Mouse (Mus musculus) heart, embryonic 13.5 days (tissue): Measurements from ENCODE around the gene Zfyve21. TPM values are rescaled to one million over a fixed set of nuclear protein-coding genes. Genes with fewer than 3 reads are reported as not detected.
A peak's percentile ranks its signal among the peaks of the same experiment; 100 is the strongest.

Experiments
- ATAC-seq: fragments of 200-750 bp; cut with Nextera tagmentation; 2 replicates; pipeline ENCODE4 v1.8.0; 2017; ENCODE audit warnings: moderate TSS enrichment; ENCODE audit not compliant: insufficient number of reproducible peaks, low FRiP score, low TSS enrichment; ENCODE audit errors: extremely low read depth
- H3K27ac ChIP-seq: fragments of 300-500 bp; sonication (generic); replicated peaks from 2 replicates; pipeline ENCODE4 v1.5.1; 2015; ENCODE audit warnings: moderate library complexity, mild to moderate bottlenecking, inconsistent platforms
- H3K27me3 ChIP-seq: fragments of 300-500 bp; sonication (generic); replicated peaks from 2 replicates; pipeline ENCODE4 v1.6.1; 2015; ENCODE audit warnings: mild to moderate bottlenecking, inconsistent platforms
- H3K36me3 ChIP-seq: fragments of 300-500 bp; sonication (generic); 2 replicates; pipeline ENCODE4 v1.6.1; 2015; ENCODE audit warnings: mild to moderate bottlenecking, inconsistent platforms
- H3K4me1 ChIP-seq: fragments of 300-500 bp; sonication (generic); 2 replicates; pipeline ENCODE4 v1.6.1; 2015; ENCODE audit warnings: inconsistent platforms
- H3K4me2 ChIP-seq: fragments of 300-500 bp; sonication (generic); 2 replicates; pipeline ENCODE4 v1.6.1; 2015; ENCODE audit warnings: inconsistent platforms, mild to moderate bottlenecking, moderate library complexity
- H3K4me3 ChIP-seq: fragments of 300-500 bp; sonication (generic); 2 replicates; pipeline ENCODE4 v1.5.1; 2015; ENCODE audit warnings: moderate library complexity, mild to moderate bottlenecking, inconsistent platforms
- H3K9ac ChIP-seq: fragments of 300-500 bp; sonication (generic); 2 replicates; pipeline ENCODE4 v1.6.1; 2015; ENCODE audit warnings: inconsistent platforms, mild to moderate bottlenecking, moderate library complexity
- H3K9me3 ChIP-seq: fragments of 300-500 bp; sonication (generic); 2 replicates; pipeline ENCODE4 v1.6.1; 2016; ENCODE audit warnings: inconsistent platforms
- WGBS: fragments of 180-500 bp; shearing (Covaris S2); methylation state at CpG from one replicate; pipeline ENCODE4 v1.1.7; 2015; ENCODE audit warnings: mixed read lengths; 5-methylcytosine and 5-hydroxymethylcytosine counted together
- polyA plus RNA-seq: library from polyadenylated mRNA; unstranded; fragments of >200 nt; fragmentation: Nextera tagmentation; extraction: Ambion mirVana; gene quantifications from 2 replicates; pipeline ENCODE4 v1.2.1, GENCODE M21; 2015

Zfyve21 gene
- polyA plus RNA-seq, 1 experiment from 2014 or later: 74.6 TPM

DNA sequence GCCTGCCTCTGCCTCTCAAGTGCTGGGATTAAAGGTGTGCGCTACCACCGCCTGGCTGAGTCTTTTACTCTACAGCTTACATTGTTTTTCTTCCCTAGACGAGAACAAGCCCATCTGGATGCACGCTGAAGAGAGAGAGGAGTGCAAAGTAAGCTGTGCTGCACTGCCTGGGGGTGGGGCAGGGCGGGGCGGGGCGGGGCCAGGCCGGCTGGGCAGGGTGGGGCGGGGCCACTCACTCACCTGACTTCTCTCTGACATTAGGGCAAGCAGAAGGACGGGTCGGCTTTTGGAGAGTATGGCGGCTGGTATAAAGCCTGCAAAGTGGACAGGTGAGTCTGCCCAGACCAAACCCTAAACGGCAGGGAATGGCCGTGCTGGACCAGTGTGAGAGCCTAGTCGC, 28.8 kb upstream of the Zfyve21 start:
- ATAC-seq: no peak
- 67% methylated on average over 15 of the region's 15 CpGs for WGBS
- H3K27me3 ChIP-seq: no peaks in the 10 kb centered on the region

GRCm38 (mm10) chr12:111787015-111787414, 27.0 kb upstream of the Zfyve21 start:
- H3K36me3 ChIP-seq: peaks cover 100% of the 10 kb centered on the region
- no peak overlapping the region for H3K4me3 ChIP-seq
- H3K27me3 ChIP-seq: no peaks in the 10 kb centered on the region
- no peak overlapping the region for H3K9ac ChIP-seq
- 40% methylated on average over 6 of the region's 6 CpGs for WGBS
- no peak overlapping the region for H3K27ac ChIP-seq
- peaks cover 6% of the 10 kb centered on the region; the same call in 1 of the 2 replicates for H3K4me1 ChIP-seq
- no peaks in the 10 kb centered on the region for H3K9me3 ChIP-seq
- no peak for ATAC-seq
- no peak overlapping the region for H3K4me2 ChIP-seq

More for the DNA sequence above, 28.8 kb upstream of the Zfyve21 start:
- Histone ChIP-seq H3K9ac (no peak overlapping the region), H3K4me2 (no peak overlapping the region), H3K4me1 (peaks cover 6% of the 10 kb centered on the region; the same call in 1 of the 2 replicates), H3K36me3 (peaks cover 100% of the 10 kb centered on the region), H3K4me3 (no peak overlapping the region), H3K9me3 (no peaks in the 10 kb centered on the region), H3K27ac (no peak overlapping the region)

DNA sequence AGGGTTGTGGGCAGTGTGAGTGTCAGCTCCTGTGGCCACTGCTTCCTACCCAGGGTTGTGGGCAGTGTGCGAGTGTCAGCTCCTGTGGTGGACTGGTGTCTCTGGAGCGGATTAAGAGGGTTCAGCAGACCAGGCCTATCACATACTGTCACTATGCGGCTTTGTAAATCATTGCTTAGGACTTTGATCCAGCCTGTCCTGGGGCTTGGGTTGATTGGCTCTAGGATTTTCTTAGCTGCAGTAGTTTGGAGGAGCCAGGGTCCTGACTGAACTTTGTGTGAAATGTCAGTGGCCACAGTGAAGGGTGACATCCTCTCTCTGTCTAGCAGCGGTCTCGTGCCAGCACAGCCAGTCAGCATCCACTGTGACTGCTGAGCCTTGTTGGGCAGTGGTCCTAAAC, 23.9 kb upstream of the Zfyve21 start:
- H3K27ac ChIP-seq: no peak overlapping the region
- no peaks in the 10 kb centered on the region for H3K27me3 ChIP-seq
- ATAC-seq: no peak
- H3K4me1 ChIP-seq: peaks cover 12% of the 10 kb centered on the region; the same call in 1 of the 2 replicates
- no peak overlapping the region for H3K4me3 ChIP-seq
- 93% methylated on average over 5 of the region's 5 CpGs for WGBS
- no peak overlapping the region for H3K9ac ChIP-seq
- no peaks in the 10 kb centered on the region for H3K9me3 ChIP-seq
- H3K4me2 ChIP-seq: no peak overlapping the region
- H3K36me3 ChIP-seq: peaks cover 100% of the 10 kb centered on the region

DNA sequence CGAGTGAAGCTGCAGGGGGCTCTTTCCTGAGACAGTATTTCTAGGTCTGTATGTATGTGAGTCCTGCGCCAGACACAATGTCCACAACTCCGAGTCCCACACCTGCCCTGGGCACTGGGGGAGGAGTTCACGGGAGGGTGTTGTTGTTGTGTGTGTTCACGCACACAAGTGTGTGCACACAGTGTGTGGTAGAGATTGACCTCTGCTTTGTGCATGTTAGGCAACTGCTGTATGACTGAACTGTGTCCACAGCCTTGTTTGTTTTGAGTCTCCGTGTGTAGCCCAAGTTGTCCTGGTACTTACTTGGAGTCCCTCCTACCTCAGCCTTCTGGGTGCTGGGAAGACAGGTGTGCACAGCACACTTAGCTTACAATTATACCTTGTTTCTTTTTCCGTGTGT, 23.3 kb upstream of the Zfyve21 start:
- Histone ChIP-seq H3K9ac (no peak overlapping the region), H3K9me3 (no peaks in the 10 kb centered on the region), H3K27me3 (no peaks in the 10 kb centered on the region), H3K27ac (no peak overlapping the region), H3K4me1 (peaks cover 12% of the 10 kb centered on the region; the same call in 1 of the 2 replicates), H3K4me2 (no peak overlapping the region), H3K36me3 (peaks cover 100% of the 10 kb centered on the region), H3K4me3 (no peak overlapping the region)
- 87% methylated on average over 7 of the region's 7 CpGs for WGBS
- no peak for ATAC-seq

DNA sequence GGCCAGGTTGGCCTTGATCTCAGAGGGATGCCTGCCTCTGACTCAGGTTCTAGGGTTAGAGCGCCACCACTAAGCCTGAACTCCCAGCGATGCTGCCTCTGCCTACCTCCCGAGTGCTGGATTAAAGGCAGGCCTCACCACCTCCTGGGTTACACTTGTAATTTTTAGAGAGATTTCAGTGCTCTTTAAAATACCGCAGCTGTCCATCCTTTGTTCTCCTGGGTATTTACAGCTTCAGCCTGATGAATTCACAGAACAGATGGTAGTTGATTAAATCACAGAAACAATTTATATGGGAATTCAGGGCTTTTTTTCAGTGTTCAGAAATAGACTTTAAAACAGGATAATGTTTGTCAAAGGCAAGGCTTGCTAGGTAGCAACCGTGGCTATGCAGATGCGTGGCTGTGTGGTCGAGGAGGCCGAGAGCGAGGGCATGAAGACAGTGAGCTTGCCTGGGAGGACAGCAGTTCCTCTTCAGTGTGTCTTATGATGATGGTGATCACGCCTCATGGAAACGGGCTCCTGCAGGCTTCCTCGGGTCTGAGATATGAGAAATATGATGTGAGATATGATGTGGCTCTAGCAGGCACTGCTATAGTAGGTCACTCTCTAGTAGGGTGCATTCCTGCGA, 22.4 kb upstream of the Zfyve21 start:
- Histone ChIP-seq H3K36me3 (peaks cover 100% of the 10 kb centered on the region), H3K4me3 (no peak overlapping the region), H3K27me3 (no peaks in the 10 kb centered on the region), H3K9me3 (no peaks in the 10 kb centered on the region), H3K4me2 (no peak overlapping the region), H3K9ac (no peak overlapping the region), H3K4me1 (peaks cover 12% of the 10 kb centered on the region; the same call in 1 of the 2 replicates), H3K27ac (no peak overlapping the region)
- WGBS: 90% methylated on average over 13 of the region's 13 CpGs
- no peak for ATAC-seq

DNA sequence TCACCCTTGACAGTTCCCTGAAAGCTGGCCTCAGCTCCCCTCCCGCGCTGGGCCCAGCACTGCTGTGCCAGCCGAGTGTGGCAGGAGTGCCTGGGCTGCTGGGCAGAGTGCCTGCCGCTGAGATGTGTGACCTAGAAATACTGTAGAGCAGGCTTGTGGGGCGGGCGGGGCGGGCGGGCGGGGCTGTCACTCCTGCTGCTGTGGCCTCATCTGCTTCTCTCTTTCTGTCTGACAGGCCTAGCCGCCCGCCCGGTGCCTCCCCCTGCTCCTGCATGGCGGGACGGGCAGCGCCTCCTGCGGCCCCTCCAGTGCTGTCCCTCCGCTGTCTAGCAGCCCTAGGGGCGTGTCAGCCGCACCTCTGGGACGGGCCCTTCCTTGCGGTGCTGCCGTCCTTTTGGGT, 19.9 kb upstream of the Zfyve21 start:
- WGBS: 74% methylated on average over 21 of the region's 22 CpGs
- no peak overlapping the region for H3K4me3 ChIP-seq
- H3K36me3 ChIP-seq: peaks cover 98% of the 10 kb centered on the region
- no peak overlapping the region for H3K27ac ChIP-seq
- H3K4me1 ChIP-seq: 0 out of 2 replicates have a peak, but pooled peaks cover 6% of the 10 kb centered on the region
- no peaks in the 10 kb centered on the region for H3K27me3 ChIP-seq
- no peak for ATAC-seq
- no peak overlapping the region for H3K4me2 ChIP-seq
- H3K9ac ChIP-seq: no peak overlapping the region
- no peaks in the 10 kb centered on the region for H3K9me3 ChIP-seq

DNA sequence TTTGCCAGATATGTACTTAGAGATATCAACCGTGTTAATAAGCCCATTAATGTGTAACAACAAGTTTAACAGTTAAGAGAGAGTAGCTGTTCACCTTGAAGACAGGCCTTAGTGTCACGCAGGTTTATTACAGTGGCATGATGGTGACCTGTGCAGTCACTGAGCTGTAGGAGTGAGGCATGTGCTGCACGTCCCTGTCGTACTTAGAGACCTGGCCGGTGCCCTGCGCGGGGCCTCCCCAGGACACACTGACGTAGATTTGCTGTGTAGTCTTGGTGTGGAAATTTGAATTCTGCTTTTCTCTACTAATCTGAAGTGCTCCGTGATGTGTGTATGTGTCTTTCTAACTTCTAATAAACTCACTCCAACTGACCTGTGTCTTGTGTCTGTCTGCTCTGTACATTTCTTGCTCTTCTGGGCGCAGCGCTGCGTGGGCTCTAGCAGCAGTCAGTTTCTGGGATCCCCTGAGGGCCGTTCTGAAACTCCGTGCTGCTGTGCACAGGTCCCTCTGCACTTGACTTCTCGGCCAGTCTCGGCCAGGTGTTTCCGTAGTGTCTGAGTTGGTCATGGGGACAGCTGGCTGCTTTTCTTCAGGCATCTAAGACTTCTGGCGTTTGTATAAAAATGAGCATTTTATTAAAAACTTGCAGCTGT, 19.3 kb upstream of the Zfyve21 start:
- H3K9me3 ChIP-seq: no peaks in the 10 kb centered on the region
- H3K4me1 ChIP-seq: 0 out of 2 replicates have a peak, but pooled peaks cover 6% of the 10 kb centered on the region
- peaks cover 98% of the 10 kb centered on the region for H3K36me3 ChIP-seq
- H3K27me3 ChIP-seq: no peaks in the 10 kb centered on the region
- no peak for ATAC-seq
- no peak overlapping the region for H3K4me2 ChIP-seq
- H3K27ac ChIP-seq: no peak overlapping the region
- H3K9ac ChIP-seq: no peak overlapping the region
- no peak overlapping the region for H3K4me3 ChIP-seq
- 91% methylated on average over 18 of the region's 18 CpGs for WGBS

DNA sequence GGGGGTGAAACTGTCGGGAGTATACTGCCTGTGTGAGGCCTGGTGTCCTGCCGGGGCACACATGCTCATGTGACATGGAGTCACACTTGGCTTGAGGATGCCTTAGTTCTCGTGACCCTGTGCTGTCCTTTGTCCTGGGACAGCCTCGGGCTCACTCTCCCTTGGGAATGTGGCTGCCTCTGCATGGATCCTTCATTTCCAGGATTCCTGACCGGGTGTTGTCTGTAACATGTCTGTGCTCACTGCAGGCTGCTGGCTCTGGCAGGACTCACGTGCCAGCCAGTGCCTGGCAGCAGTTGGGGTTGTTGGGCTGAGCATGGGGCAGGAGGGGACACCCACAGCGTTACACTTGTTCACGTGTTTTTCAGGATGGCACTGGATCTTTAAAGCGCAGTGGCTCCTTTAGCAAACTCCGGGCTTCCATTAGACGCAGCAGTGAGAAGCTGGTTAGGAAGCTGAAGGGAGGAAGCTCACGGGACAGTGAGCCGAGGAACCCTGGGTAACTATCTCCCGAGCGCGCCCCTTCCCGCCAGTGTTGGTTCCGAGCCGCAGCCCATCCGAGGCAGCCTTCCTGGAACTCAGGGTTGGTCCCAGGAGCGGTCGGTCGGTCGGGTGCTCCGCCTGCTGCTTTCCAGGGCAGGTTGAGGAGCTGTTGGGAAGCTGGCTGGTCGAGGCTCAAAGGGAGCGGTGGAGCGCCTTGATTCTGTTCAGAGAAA, 18.6 kb upstream of the Zfyve21 start:
- no peak overlapping the region for H3K9ac ChIP-seq
- H3K9me3 ChIP-seq: no peaks in the 10 kb centered on the region
- no peak overlapping the region for H3K4me2 ChIP-seq
- peaks cover 98% of the 10 kb centered on the region for H3K36me3 ChIP-seq
- WGBS: 87% methylated on average over 28 of the region's 28 CpGs
- no peak overlapping the region for H3K4me3 ChIP-seq
- H3K4me1 ChIP-seq: 0 out of 2 replicates have a peak, but pooled peaks cover 7% of the 10 kb centered on the region
- H3K27me3 ChIP-seq: no peaks in the 10 kb centered on the region
- ATAC-seq: no peak
- H3K27ac ChIP-seq: no peak overlapping the region

GRCm38 (mm10) chr12:111797251-111797650, 16.7 kb upstream of the Zfyve21 start:
- Histone ChIP-seq H3K4me2 (no peak overlapping the region), H3K27me3 (no peaks in the 10 kb centered on the region), H3K27ac (no peak overlapping the region), H3K4me1 (0 out of 2 replicates have a peak, but pooled peaks cover 13% of the 10 kb centered on the region), H3K9ac (0 out of 2 replicates have a peak overlapping the region, but pooled peaks have one; percentile 15), H3K4me3 (no peak overlapping the region), H3K36me3 (peaks cover 98% of the 10 kb centered on the region), H3K9me3 (no peaks in the 10 kb centered on the region)
- ATAC-seq: no peak
- WGBS: 87% methylated on average over 8 of the region's 8 CpGs

GRCm38 (mm10) chr12:111798493-111798892, 15.5 kb upstream of the Zfyve21 start:
- WGBS: 87% methylated on average over 13 of the region's 13 CpGs
- H3K4me2 ChIP-seq: no peak overlapping the region
- H3K9ac ChIP-seq: no peak overlapping the region
- no peak overlapping the region for H3K27ac ChIP-seq
- H3K27me3 ChIP-seq: no peaks in the 10 kb centered on the region
- H3K36me3 ChIP-seq: peaks cover 98% of the 10 kb centered on the region
- ATAC-seq: no peak
- no peak overlapping the region for H3K4me3 ChIP-seq
- H3K9me3 ChIP-seq: no peaks in the 10 kb centered on the region
- H3K4me1 ChIP-seq: 0 out of 2 replicates have a peak, but pooled peaks cover 12% of the 10 kb centered on the region

DNA sequence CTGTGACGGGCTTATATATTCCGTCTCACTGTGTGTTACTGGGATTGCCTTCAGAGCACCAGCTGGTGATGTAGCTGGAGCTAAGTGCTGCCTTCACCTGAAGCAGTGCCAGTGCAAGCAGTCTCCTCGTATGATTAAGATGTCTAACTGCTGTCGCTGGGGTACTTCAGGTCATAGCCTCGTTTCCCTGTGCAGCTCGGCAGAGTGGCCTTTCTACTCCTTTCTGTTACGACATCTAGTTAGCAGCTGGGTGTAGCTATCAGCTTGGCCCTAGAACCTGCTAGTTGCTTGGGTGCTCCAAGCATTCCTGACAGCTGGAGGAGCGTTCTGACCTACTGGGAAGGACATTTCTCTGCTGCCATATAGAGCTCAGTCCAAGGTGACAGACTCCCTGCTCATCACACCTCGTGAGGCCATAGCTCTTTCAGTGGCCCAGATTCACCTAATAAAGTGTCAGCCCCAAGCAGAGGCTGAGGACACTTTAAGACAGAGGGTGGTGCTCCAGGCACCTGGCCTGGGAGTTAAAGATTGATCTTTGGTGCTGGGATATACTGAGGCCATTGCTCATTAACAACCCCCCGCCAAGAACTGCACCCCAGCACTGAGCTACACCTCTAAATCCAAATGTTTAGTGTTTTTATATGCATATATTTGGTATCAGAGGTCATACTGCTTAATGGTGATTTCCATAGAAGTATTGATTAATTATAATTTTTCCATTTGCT, 13.3 kb upstream of the Zfyve21 start:
- Histone ChIP-seq H3K9ac (no peak overlapping the region), H3K4me1 (0 out of 2 replicates have a peak, but pooled peaks cover 7% of the 10 kb centered on the region), H3K4me2 (no peak overlapping the region), H3K9me3 (no peaks in the 10 kb centered on the region), H3K4me3 (no peak overlapping the region), H3K27me3 (no peaks in the 10 kb centered on the region), H3K27ac (0 out of 2 replicates have a peak overlapping the region, but pooled peaks have one; percentile 33), H3K36me3 (peaks cover 98% of the 10 kb centered on the region)
- no peak for ATAC-seq
- WGBS: 65% methylated on average over 10 of the region's 10 CpGs
